Mouse (Mus musculus) heart, embryonic 13.5 days (tissue): ENCODE measurements at regions not wholly inside any gene's neighbourhood (a gene's known extent, or its start where the extent isn't known, plus 50 kb on each side); places are given as distances from the start of the nearest gene placed in this dataset.

Experiments used
- ATAC-seq: fragments of 200-750 bp; cut with Nextera tagmentation; 2 replicates; pipeline ENCODE4 v1.8.0; 2017; ENCODE audit warnings: moderate TSS enrichment; ENCODE audit not compliant: insufficient number of reproducible peaks, low FRiP score, low TSS enrichment; ENCODE audit errors: extremely low read depth
- H3K27ac ChIP-seq: fragments of 300-500 bp; sonication (generic); replicated peaks from 2 replicates; pipeline ENCODE4 v1.5.1; 2015; ENCODE audit warnings: moderate library complexity, mild to moderate bottlenecking, inconsistent platforms
- H3K27me3 ChIP-seq: fragments of 300-500 bp; sonication (generic); replicated peaks from 2 replicates; pipeline ENCODE4 v1.6.1; 2015; ENCODE audit warnings: mild to moderate bottlenecking, inconsistent platforms
- H3K36me3 ChIP-seq: fragments of 300-500 bp; sonication (generic); 2 replicates; pipeline ENCODE4 v1.6.1; 2015; ENCODE audit warnings: mild to moderate bottlenecking, inconsistent platforms
- H3K4me1 ChIP-seq: fragments of 300-500 bp; sonication (generic); 2 replicates; pipeline ENCODE4 v1.6.1; 2015; ENCODE audit warnings: inconsistent platforms
- H3K4me2 ChIP-seq: fragments of 300-500 bp; sonication (generic); 2 replicates; pipeline ENCODE4 v1.6.1; 2015; ENCODE audit warnings: inconsistent platforms, mild to moderate bottlenecking, moderate library complexity
- H3K4me3 ChIP-seq: fragments of 300-500 bp; sonication (generic); 2 replicates; pipeline ENCODE4 v1.5.1; 2015; ENCODE audit warnings: moderate library complexity, mild to moderate bottlenecking, inconsistent platforms
- H3K9ac ChIP-seq: fragments of 300-500 bp; sonication (generic); 2 replicates; pipeline ENCODE4 v1.6.1; 2015; ENCODE audit warnings: inconsistent platforms, mild to moderate bottlenecking, moderate library complexity
- H3K9me3 ChIP-seq: fragments of 300-500 bp; sonication (generic); 2 replicates; pipeline ENCODE4 v1.6.1; 2016; ENCODE audit warnings: inconsistent platforms
- WGBS: fragments of 180-500 bp; shearing (Covaris S2); methylation state at CpG from one replicate; pipeline ENCODE4 v1.1.7; 2015; ENCODE audit warnings: mixed read lengths; 5-methylcytosine and 5-hydroxymethylcytosine counted together

- Histone ChIP-seq H3K9ac (no peak overlapping the region), H3K4me2 (no peak overlapping the region), H3K36me3 (no peaks in the 10 kb centered on the region), H3K9me3 (no peaks in the 10 kb centered on the region), H3K27me3 (no peaks in the 10 kb centered on the region), H3K27ac (no peak overlapping the region), H3K4me3 (no peak overlapping the region), H3K4me1 (no peaks in the 10 kb centered on the region)
- 60% methylated on average over 4 of the region's 4 CpGs for WGBS
- no peak for ATAC-seq
Observed at GRCm38 (mm10) chr2:172699654-172700053, 150.3 kb downstream of the Tfap2c start.

GRCm38 (mm10) chr2:172710641-172711040 is 161.2 kb downstream of the Tfap2c start:
- H3K27me3 ChIP-seq, result peaks cover 29% of the 10 kb centered on the region
- no peak overlapping the region for H3K4me2 ChIP-seq
- no peak overlapping the region for H3K4me3 ChIP-seq
- no peak for ATAC-seq
- WGBS, result 74% methylated on average over 4 of the region's 4 CpGs
- H3K9ac ChIP-seq, result no peak overlapping the region
- H3K9me3 ChIP-seq, result no peaks in the 10 kb centered on the region
- H3K27ac ChIP-seq, result no peak overlapping the region
- no peaks in the 10 kb centered on the region for H3K36me3 ChIP-seq
- peaks cover 6% of the 10 kb centered on the region for H3K4me1 ChIP-seq

DNA sequence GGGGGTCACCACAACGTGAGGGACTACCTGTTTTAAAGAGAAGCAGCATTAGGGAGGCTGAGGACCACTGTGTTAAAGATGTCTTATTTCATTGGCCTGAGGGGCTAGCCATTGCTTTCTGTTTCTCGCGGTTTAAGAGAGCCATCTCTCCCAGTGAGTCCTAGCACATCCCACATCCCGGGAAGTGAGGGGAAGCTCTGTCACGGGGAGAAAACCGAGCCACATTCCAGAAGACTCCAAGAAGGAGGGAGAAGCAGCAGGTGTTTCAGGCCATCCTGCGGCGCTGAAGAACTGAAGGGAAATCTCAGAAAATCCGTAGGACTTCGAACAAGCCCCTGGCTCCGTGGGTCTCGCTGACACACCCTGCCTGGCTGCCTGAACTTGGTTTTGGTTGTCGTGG is 177.3 kb downstream of the Tfap2c start:
- H3K4me1 ChIP-seq, result peaks cover 19% of the 10 kb centered on the region
- H3K9me3 ChIP-seq, result no peaks in the 10 kb centered on the region
- ATAC-seq, result no peak
- peaks cover 78% of the 10 kb centered on the region for H3K27me3 ChIP-seq
- WGBS, result 6% methylated on average over 13 of the region's 13 CpGs
- H3K4me3 ChIP-seq, result peak overlapping the region; percentile 21; the same call in 1 of the 2 replicates
- H3K4me2 ChIP-seq, result peak overlapping the region; percentile 39
- H3K9ac ChIP-seq, result no peak overlapping the region
- no peak overlapping the region for H3K27ac ChIP-seq
- H3K36me3 ChIP-seq, result no peaks in the 10 kb centered on the region

DNA sequence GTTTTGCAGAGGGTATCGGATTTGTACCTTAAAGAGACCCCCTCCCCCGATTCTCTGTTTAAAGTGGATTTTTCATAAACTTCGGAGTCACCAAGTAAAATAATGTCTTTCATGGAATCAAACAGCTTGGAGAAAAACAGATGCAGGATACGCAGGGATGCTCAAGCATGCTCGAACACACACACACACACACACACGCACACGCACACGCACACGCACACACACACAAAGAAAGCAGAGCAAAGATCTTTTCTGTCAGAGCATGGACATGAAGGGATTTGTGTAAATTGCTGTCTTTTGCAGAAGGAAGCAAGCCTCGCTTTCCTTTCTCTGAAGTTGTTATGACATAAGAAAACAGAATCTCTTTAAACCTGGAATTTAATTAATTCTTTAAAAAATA is 178.2 kb downstream of the Tfap2c start:
- Histone ChIP-seq H3K4me3 (no peak overlapping the region; the same call in 1 of the 2 replicates), H3K36me3 (no peaks in the 10 kb centered on the region), H3K9ac (no peak overlapping the region), H3K9me3 (no peaks in the 10 kb centered on the region), H3K4me2 (peak overlapping the region; percentile 95), H3K27ac (no peak overlapping the region), H3K4me1 (peaks cover 19% of the 10 kb centered on the region), H3K27me3 (peaks cover 87% of the 10 kb centered on the region)
- 43% methylated on average over 10 of the region's 10 CpGs for WGBS
- no peak for ATAC-seq

- H3K9me3 ChIP-seq, result no peaks in the 10 kb centered on the region
- peak overlapping the region; percentile 59 for H3K4me3 ChIP-seq
- H3K9ac ChIP-seq, result peak overlapping the region; percentile 71
- WGBS, result under 1% methylated on average over 52 of the region's 53 CpGs
- no peaks in the 10 kb centered on the region for H3K36me3 ChIP-seq
- H3K4me2 ChIP-seq, result peak overlapping the region; percentile 95
- no peak for ATAC-seq
- H3K4me1 ChIP-seq, result peaks cover 19% of the 10 kb centered on the region
- no peak overlapping the region for H3K27ac ChIP-seq
- peaks cover 94% of the 10 kb centered on the region for H3K27me3 ChIP-seq
Observed at GRCm38 (mm10) chr2:172728240-172728821, 178.9 kb downstream of the Tfap2c start.

GRCm38 (mm10) chr2:172729151-172729550 is 179.8 kb downstream of the Tfap2c start:
- no peak for ATAC-seq
- no peaks in the 10 kb centered on the region for H3K36me3 ChIP-seq
- H3K9me3 ChIP-seq, result no peaks in the 10 kb centered on the region
- peaks cover 19% of the 10 kb centered on the region for H3K4me1 ChIP-seq
- no peak overlapping the region for H3K4me2 ChIP-seq
- WGBS, result 75% methylated on average over 4 of the region's 4 CpGs
- peak overlapping the region; percentile 59; the same call in 1 of the 2 replicates for H3K4me3 ChIP-seq
- H3K27me3 ChIP-seq, result peaks cover 96% of the 10 kb centered on the region
- H3K9ac ChIP-seq, result no peak overlapping the region
- H3K27ac ChIP-seq, result no peak overlapping the region

GRCm38 (mm10) chr2:172729741-172730140 is 180.3 kb downstream of the Tfap2c start:
- Histone ChIP-seq H3K9me3 (no peaks in the 10 kb centered on the region), H3K4me3 (no peak overlapping the region), H3K4me2 (no peak overlapping the region), H3K9ac (no peak overlapping the region), H3K36me3 (no peaks in the 10 kb centered on the region), H3K27ac (no peak overlapping the region), H3K27me3 (peaks cover 96% of the 10 kb centered on the region), H3K4me1 (peaks cover 19% of the 10 kb centered on the region)
- no peak for ATAC-seq
- 70% methylated on average over 9 of the region's 9 CpGs for WGBS

- 0 out of 2 replicates have a peak overlapping the region, but pooled peaks have one; percentile 24 for H3K9ac ChIP-seq
- no peak for ATAC-seq
- no peaks in the 10 kb centered on the region for H3K36me3 ChIP-seq
- H3K4me2 ChIP-seq, result peak overlapping the region; percentile 53
- no peak overlapping the region for H3K27ac ChIP-seq
- no peaks in the 10 kb centered on the region for H3K9me3 ChIP-seq
- peak overlapping the region; percentile 20 for H3K4me3 ChIP-seq
- peaks cover 99% of the 10 kb centered on the region for H3K27me3 ChIP-seq
- peaks cover 19% of the 10 kb centered on the region for H3K4me1 ChIP-seq
- WGBS, result 2% methylated on average over 18 of the region's 18 CpGs
Observed at GRCm38 (mm10) chr2:172731408-172731807, 182.0 kb downstream of the Tfap2c start.

DNA sequence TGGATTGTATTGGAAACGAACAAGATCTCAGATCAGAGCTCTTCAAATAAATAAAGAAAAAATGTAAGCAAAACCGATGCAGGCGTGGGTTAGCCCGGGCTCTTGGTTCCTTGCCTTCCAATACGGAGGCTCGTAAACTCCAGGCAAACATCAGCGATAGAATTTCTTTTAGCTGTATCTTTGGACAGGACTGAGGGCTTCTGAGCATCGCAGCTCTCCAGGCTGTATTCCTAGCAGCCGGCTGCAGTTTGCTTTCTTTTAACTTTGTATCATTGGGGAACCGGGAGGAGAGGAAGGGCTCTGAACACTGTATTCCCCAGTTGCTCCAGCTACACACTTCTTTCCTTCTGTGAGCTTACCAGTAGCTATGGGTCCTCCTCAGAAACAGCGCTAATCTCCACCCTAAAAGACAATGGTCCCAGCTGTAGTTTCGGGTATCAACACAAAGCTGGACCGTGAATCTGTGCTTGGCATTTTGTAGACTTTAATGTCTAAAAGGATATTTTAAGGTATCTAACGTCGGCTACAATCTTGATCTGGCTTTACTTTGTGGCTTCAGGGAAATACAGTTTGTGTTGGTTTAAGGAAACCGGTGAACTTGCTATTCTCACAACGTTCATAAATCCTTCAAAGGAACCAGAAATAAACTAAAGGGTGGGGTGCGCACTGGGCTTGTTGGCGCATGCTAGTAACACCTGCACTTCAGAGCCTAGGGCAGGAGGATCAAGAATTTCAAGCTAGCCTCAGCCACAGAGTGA is 183.2 kb downstream of the Tfap2c start:
- Histone ChIP-seq H3K4me2 (no peak overlapping the region), H3K36me3 (no peaks in the 10 kb centered on the region), H3K9ac (no peak overlapping the region), H3K9me3 (no peaks in the 10 kb centered on the region), H3K4me1 (peaks cover 14% of the 10 kb centered on the region), H3K4me3 (no peak overlapping the region), H3K27ac (no peak overlapping the region), H3K27me3 (peaks cover 99% of the 10 kb centered on the region)
- no peak for ATAC-seq
- 10% methylated on average over 19 of the region's 19 CpGs for WGBS

- 6% methylated on average over 9 of the region's 9 CpGs for WGBS
- Histone ChIP-seq H3K27me3 (peaks cover 99% of the 10 kb centered on the region), H3K27ac (no peak overlapping the region), H3K9me3 (no peaks in the 10 kb centered on the region), H3K4me3 (no peak overlapping the region), H3K36me3 (no peaks in the 10 kb centered on the region), H3K4me2 (no peak overlapping the region), H3K9ac (no peak overlapping the region), H3K4me1 (peaks cover 8% of the 10 kb centered on the region)
- no peak for ATAC-seq
Observed at GRCm38 (mm10) chr2:172733403-172733995, 184.1 kb downstream of the Tfap2c start.

- H3K9ac ChIP-seq, result no peak overlapping the region
- H3K4me1 ChIP-seq, result peaks cover 12% of the 10 kb centered on the region
- 14% methylated on average over 6 of the region's 6 CpGs for WGBS
- H3K4me2 ChIP-seq, result no peak overlapping the region
- no peak for ATAC-seq
- H3K36me3 ChIP-seq, result no peaks in the 10 kb centered on the region
- H3K4me3 ChIP-seq, result no peak overlapping the region
- H3K27ac ChIP-seq, result no peak overlapping the region
- peaks cover 99% of the 10 kb centered on the region for H3K27me3 ChIP-seq
- H3K9me3 ChIP-seq, result no peaks in the 10 kb centered on the region
Observed at GRCm38 (mm10) chr2:172735621-172736020, 186.2 kb downstream of the Tfap2c start.
